Mouse (Mus musculus) liver, embryonic 14.5 days (tissue): Measurements from ENCODE around the gene Ank2.

Experiments used
- CTCF ChIP-seq: IDR thresholded peaks from 2 replicates; pipeline ENCODE4 v1.5.1; 2016; ENCODE audit warnings: antibody characterized with exemption, low read depth, control low read depth
- EP300 ChIP-seq: IDR thresholded peaks from 2 replicates; pipeline ENCODE4 v1.6.1; 2016; ENCODE audit warnings: antibody characterized with exemption, low read depth

DNA sequence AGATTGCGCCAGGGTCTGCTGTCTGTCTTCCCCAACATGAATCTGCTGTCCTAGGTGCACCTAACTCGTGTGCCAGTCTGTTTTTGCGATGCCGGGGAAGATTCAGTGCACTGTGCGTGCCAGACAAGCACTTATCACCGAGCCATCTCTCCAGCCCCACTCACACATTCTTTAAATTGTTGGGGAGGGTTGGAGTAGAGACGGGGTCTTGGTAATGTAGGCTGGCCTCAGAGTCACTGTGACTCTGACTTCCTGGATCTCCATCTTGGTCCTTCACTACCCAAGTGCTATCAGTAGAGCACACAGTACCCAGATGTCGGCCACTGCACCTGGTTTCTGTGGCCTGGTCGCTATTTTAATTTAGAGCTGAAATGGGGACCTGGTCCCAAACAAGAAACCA is 47.4 kb downstream of the Ank2 start:
- no peak for TF ChIP-seq CTCF
- no peak for TF ChIP-seq EP300
